Mouse (Mus musculus): ENCODE measurements at regions not wholly inside any gene's neighbourhood (a gene's known extent, or its start where the extent isn't known, plus 50 kb on each side); places are given as distances from the start of the nearest gene placed in this dataset.

GRCm38 (mm10) chr5:50820674-50821073 lies 746.9 kb downstream of the Ppargc1a start:
- TF ChIP-seq CTCF (IDR thresholded peaks at IDR 0.05) (no peak), EP300 (IDR thresholded peaks at IDR 0.05) (no peak)
